Mouse (Mus musculus) small intestine, adult 10 weeks (tissue): ENCODE data around the gene Lamp3. TPM values are rescaled to one million over a fixed set of nuclear protein-coding genes. Genes with fewer than 3 reads are reported as not detected.

Experiments
- polyA plus RNA-seq: library from polyadenylated mRNA; stranded (reverse); fragments of 350-450 nt; fragmentation: Illumina TruSeq; extraction: RNeasy Lipid Tissue Mini Kit (QIAGEN cat#74804); gene quantifications from one replicate; pipeline ENCODE4 v1.2.3, GENCODE M21; 2014; ENCODE audit warnings: low replicate concordance

The Lamp3 gene
- 0.26 TPM for polyA plus RNA-seq

DNA sequence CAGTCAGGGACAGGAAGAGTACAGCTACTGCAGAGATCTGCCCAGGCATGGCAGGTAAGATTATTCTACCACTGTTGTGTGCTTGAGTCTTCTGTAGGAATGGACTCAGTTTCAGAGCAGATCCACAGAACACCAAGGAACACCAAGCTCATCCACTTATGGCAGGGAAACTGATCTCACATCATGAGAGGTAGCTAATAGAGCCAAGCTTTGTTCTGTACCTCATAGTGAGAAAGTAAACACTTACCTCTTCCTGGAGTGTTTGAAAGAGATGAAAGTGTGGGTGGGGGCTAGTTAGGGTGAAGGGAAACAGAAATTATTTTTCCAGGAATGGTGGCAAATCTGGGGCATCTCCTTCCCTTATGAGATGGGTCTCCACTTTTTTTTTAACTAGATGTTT, at the start of gene Lamp3:
TSS of gene Lamp3 (minus strand) at position 160 of the 400 bp plus-strand sequence.

DNA sequence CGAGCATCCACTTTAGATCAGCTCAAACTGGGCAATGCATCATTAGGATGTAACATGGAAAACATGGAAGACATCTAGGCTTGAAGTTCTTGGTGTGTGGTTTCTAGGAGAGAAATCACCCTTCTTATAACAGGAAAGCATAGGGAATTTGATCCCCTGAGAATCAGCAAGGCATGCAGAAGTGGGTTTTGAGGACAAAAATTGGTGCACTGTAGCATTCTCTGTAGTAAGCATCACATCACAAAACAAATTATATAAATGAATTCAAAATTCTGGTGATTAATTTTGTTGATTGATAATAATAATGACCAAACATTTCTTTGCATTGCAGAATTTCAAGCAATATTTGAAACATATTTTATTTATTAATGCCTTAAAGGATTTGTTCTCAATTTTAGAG, 76.4 kb downstream of the Lamp3 start, which contains the start of gene Olfr171:
TSS of gene Olfr171 (minus strand) at position 101 of the 400 bp plus-strand sequence.

DNA sequence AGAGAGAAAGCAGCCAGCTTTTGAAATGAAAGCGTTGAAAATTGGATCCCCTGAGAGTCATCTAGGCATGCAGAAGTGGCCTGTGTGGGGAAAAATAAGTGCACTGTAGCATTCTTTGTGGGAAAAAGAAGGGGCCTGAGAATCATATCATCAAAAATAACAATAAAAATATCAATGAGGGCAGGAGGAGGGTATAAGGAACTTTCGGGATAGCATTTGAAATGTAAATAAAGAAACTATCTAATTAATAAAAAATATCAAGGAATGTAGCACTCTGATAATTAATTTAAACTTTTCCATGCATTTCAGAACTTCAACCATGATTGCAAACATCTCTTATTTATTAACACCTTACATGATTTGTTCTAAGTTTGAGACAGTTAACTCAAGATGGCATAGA, 94.4 kb downstream of the Lamp3 start, which contains the start of gene Olfr170:
TSS of gene Olfr170 (minus strand) at position 101 of the 400 bp plus-strand sequence.

Other genes starting within 250 kb of the Lamp3 start
- not detected for gene Olfr166, start 222.7 kb downstream of the Lamp3 start, polyA plus RNA-seq
- not detected for gene Olfr167, start 184.1 kb downstream of the Lamp3 start, polyA plus RNA-seq
- not detected for gene Olfr168, start 170.8 kb downstream of the Lamp3 start, polyA plus RNA-seq
- not detected for gene Olfr169, start 134.6 kb downstream of the Lamp3 start, polyA plus RNA-seq
- not detected for gene Olfr170, start 94.5 kb downstream of the Lamp3 start, polyA plus RNA-seq
- not detected for gene Olfr171, start 76.5 kb downstream of the Lamp3 start, polyA plus RNA-seq
- gene B3gnt5, start 53.8 kb upstream of the Lamp3 start, polyA plus RNA-seq: 5.2 TPM